18 mouse cellular contexts compared by ENCODE assay signal in the genomic region with DNA sequence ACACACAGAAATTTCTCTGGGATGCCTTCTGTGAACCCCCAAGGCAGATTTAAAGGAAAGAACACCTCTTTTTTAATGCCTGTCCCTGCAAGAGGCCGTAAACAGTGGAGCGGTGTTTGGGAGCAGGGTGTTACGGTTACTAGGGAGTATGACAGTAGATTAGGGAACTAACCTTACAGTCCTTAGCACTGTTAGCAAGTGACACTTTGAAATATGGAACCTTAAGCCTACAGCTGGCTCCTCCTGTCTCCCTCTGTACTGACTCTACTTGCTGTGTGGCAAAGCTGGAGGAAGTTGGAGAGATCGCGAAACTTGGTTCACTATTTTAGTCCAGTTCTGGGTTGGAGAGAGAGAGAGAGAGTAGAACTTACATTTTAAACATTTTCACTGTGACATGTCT. TPM values are rescaled to one million over a fixed set of nuclear protein-coding genes. Genes with fewer than 3 reads are reported as not detected.
DNase-seq lines count a peak whose midpoint lies in the region; ATAC-seq and TF ChIP-seq lines count a peak whose summit lies in the region.
"Had no signal": no experiment of that assay in that cellular context is flagged by ENCODE, and none has a peak within 500 bp of the region (broad histone marks: within the 10 kb centered on the region; RNA-seq: fewer than 3 reads in every experiment).

No protein-coding gene starts in this region.

- intact Hi-C loops in heart, postnatal 36 days (cut with DNase I), result loop anchor here (5.0 kb wide), 1 partner anchor 35 kb away; no protein-coding TSS in a partner anchor
- intact Hi-C loops in left cerebral cortex, adult 2 months (cut with DNase I), result loop anchor here (5.0 kb wide), 1 partner anchor 65 kb away; no protein-coding TSS in a partner anchor
- intact Hi-C loops in left cerebral cortex, postnatal 10 days (cut with DNase I), result loop anchor here (5.0 kb wide), 1 partner anchor 100 kb away; no protein-coding TSS in a partner anchor

- H3K36me3 ChIP-seq in embryonic facial prominence, embryonic 15.5 days, result no peaks in the 10 kb centered on the region
- 0 out of 2 replicates have a peak, but pooled peaks cover 8% of the 10 kb centered on the region for H3K36me3 ChIP-seq in embryonic facial prominence, embryonic 10.5 days (replicated peaks)
- no peaks in the 10 kb centered on the region for H3K36me3 ChIP-seq in heart, embryonic 15.5 days
- H3K36me3 ChIP-seq in stomach, embryonic 16.5 days (ENCODE audit: control insufficient read depth, insufficient read depth, low read length), result no peaks in the 10 kb centered on the region
- H3K36me3 ChIP-seq in stomach, postnatal 0 days (ENCODE audit: control insufficient read depth, insufficient read depth, low read length), result no peaks in the 10 kb centered on the region
- H3K36me3 ChIP-seq: hindbrain, embryonic 12.5 days had no signal

- H3K27ac ChIP-seq in embryonic facial prominence, embryonic 15.5 days (replicated peaks), result peak overlapping the region; percentile 39
- H3K27ac ChIP-seq in embryonic facial prominence, embryonic 10.5 days (replicated peaks), result no peak overlapping the region
- no peak overlapping the region for H3K27ac ChIP-seq in heart, embryonic 15.5 days
- H3K27ac ChIP-seq in stomach, embryonic 16.5 days (ENCODE audit: low read length), result 0 out of 2 replicates have a peak overlapping the region, but pooled peaks have one; percentile 6
- no peak overlapping the region for H3K27ac ChIP-seq in stomach, postnatal 0 days (replicated peaks)
- no peak overlapping the region; the same call in 1 of the 2 replicates for H3K27ac ChIP-seq in left cerebral cortex, adult 2 months
- H3K27ac ChIP-seq: forebrain, embryonic 10.5 days; hindbrain, embryonic 12.5 days had no signal

- H3K4me3 ChIP-seq in embryonic facial prominence, embryonic 15.5 days (replicated peaks), result no peak overlapping the region
- no peak overlapping the region for H3K4me3 ChIP-seq in embryonic facial prominence, embryonic 10.5 days
- no peak overlapping the region for H3K4me3 ChIP-seq in heart, embryonic 15.5 days
- no peak overlapping the region for H3K4me3 ChIP-seq in stomach, embryonic 16.5 days (replicated peaks; ENCODE audit: low read length)
- no peak overlapping the region for H3K4me3 ChIP-seq in stomach, postnatal 0 days (ENCODE audit: low read depth, low read length)
- no peak overlapping the region for H3K4me3 ChIP-seq in left cerebral cortex, adult 2 months
- H3K4me3 ChIP-seq: forebrain, embryonic 10.5 days; hindbrain, embryonic 12.5 days had no signal

- ATAC-seq in embryonic facial prominence, embryonic 15.5 days (ENCODE audit: insufficient number of reproducible peaks, low FRiP score, low TSS enrichment, low read depth), result no peak
- no peak for ATAC-seq in heart, embryonic 15.5 days (replicated peaks; ENCODE audit: insufficient number of reproducible peaks, insufficient read depth, low FRiP score, low read depth)
- ATAC-seq in stomach, embryonic 16.5 days (ENCODE audit: insufficient read depth, low FRiP score), result no peak
- ATAC-seq in stomach, postnatal 0 days (ENCODE audit: low FRiP score, low TSS enrichment), result no peak
- ATAC-seq: inflammation-experienced regulatory T-cells, adult 6 months had no signal

- H3K4me1 ChIP-seq in embryonic facial prominence, embryonic 15.5 days, result peaks cover 16% of the 10 kb centered on the region
- peaks cover 18% of the 10 kb centered on the region for H3K4me1 ChIP-seq in embryonic facial prominence, embryonic 10.5 days
- H3K4me1 ChIP-seq in heart, embryonic 15.5 days (replicated peaks), result peaks cover 34% of the 10 kb centered on the region
- peaks cover 8% of the 10 kb centered on the region for H3K4me1 ChIP-seq in stomach, embryonic 16.5 days (ENCODE audit: control insufficient read depth, insufficient read depth, low read length)
- H3K4me1 ChIP-seq in stomach, postnatal 0 days (replicated peaks; ENCODE audit: control insufficient read depth, insufficient read depth), result no peaks in the 10 kb centered on the region

- no peaks in the 10 kb centered on the region for H3K9me3 ChIP-seq in embryonic facial prominence, embryonic 15.5 days (replicated peaks)
- no peaks in the 10 kb centered on the region for H3K9me3 ChIP-seq in embryonic facial prominence, embryonic 10.5 days
- no peaks in the 10 kb centered on the region for H3K9me3 ChIP-seq in heart, embryonic 15.5 days (replicated peaks)
- no peaks in the 10 kb centered on the region for H3K9me3 ChIP-seq in stomach, embryonic 16.5 days (replicated peaks; ENCODE audit: control insufficient read depth, low read length)
- no peaks in the 10 kb centered on the region for H3K9me3 ChIP-seq in stomach, postnatal 0 days (ENCODE audit: control insufficient read depth, low read length)
- H3K9me3 ChIP-seq: forebrain, embryonic 10.5 days; hindbrain, embryonic 12.5 days had no signal

- H3K4me2 ChIP-seq in embryonic facial prominence, embryonic 15.5 days (replicated peaks), result no peak overlapping the region
- H3K4me2 ChIP-seq in heart, embryonic 15.5 days, result 0 out of 2 replicates have a peak overlapping the region, but pooled peaks have one; percentile 3
- no peak overlapping the region for H3K4me2 ChIP-seq in stomach, embryonic 16.5 days (ENCODE audit: low read depth, low read length)
- H3K4me2 ChIP-seq in stomach, postnatal 0 days (replicated peaks; ENCODE audit: low read depth), result no peak overlapping the region
- H3K4me2 ChIP-seq: hindbrain, embryonic 12.5 days had no signal

- TF ChIP-seq EP300 in stomach, postnatal 0 days (optimal IDR thresholded peaks at IDR 0.05), result no peak

- no peak for TF ChIP-seq CTCF in stomach, postnatal 0 days (IDR thresholded peaks at IDR 0.05; ENCODE audit: low read depth)
- no peak for TF ChIP-seq CTCF in left cerebral cortex, adult 2 months (IDR thresholded peaks at IDR 0.05)

- WGBS in embryonic facial prominence, embryonic 15.5 days, result 88% methylated on average over 5 of the region's 5 CpGs
- 94% methylated on average over 5 of the region's 5 CpGs for WGBS in embryonic facial prominence, embryonic 10.5 days
- WGBS in heart, embryonic 15.5 days, result 79% methylated on average over 5 of the region's 5 CpGs
- 76% methylated on average over 5 of the region's 5 CpGs for WGBS in stomach, embryonic 16.5 days
- WGBS in stomach, postnatal 0 days, result 65% methylated on average over 5 of the region's 5 CpGs

- H3K27me3 ChIP-seq in embryonic facial prominence, embryonic 15.5 days, result no peaks in the 10 kb centered on the region
- H3K27me3 ChIP-seq in embryonic facial prominence, embryonic 10.5 days (replicated peaks; ENCODE audit: low read depth, poor library complexity, severe bottlenecking), result no peaks in the 10 kb centered on the region
- H3K27me3 ChIP-seq in heart, embryonic 15.5 days, result no peaks in the 10 kb centered on the region
- no peaks in the 10 kb centered on the region for H3K27me3 ChIP-seq in stomach, embryonic 16.5 days (ENCODE audit: control insufficient read depth, insufficient read depth, low read length)
- no peaks in the 10 kb centered on the region for H3K27me3 ChIP-seq in stomach, postnatal 0 days (ENCODE audit: control insufficient read depth, insufficient read depth, low read length)
- H3K27me3 ChIP-seq: hindbrain, embryonic 12.5 days had no signal

- DNase-seq in embryonic facial prominence, embryonic 10.5 days (ENCODE audit: low spot score), result no peak
- DNase-seq in heart, postnatal 36 days, result no peak
- no peak for DNase-seq in stomach, postnatal 0 days (ENCODE audit: low spot score)
- no peak for DNase-seq in left cerebral cortex, adult 2 months (ENCODE audit: extremely low spot score in 1 of 2, low spot score in 2 of 2)
- no peak for DNase-seq in left cerebral cortex, postnatal 10 days (ENCODE audit: extremely low spot score in 1 of 2, low spot score in 2 of 2)
- DNase-seq: adrenal gland, postnatal 10 days; cerebellum, adult 8-10 months; kidney, adult 9 months; kidney, postnatal 4 days; liver; lung, postnatal 14 days; thymus, postnatal 25 days had no signal

- H3K9ac ChIP-seq in embryonic facial prominence, embryonic 15.5 days, result no peak overlapping the region
- no peak overlapping the region for H3K9ac ChIP-seq in heart, embryonic 15.5 days
- no peak overlapping the region for H3K9ac ChIP-seq in stomach, embryonic 16.5 days (ENCODE audit: low read length)
- H3K9ac ChIP-seq in stomach, postnatal 0 days (ENCODE audit: low read length), result no peak overlapping the region
- H3K9ac ChIP-seq: hindbrain, embryonic 12.5 days had no signal

RNA-seq across cellular contexts. Expression of gene Snrk, which starts 5.0 kb away (rescaled TPM):
- polyA plus RNA-seq in embryonic facial prominence, embryonic 15.5 days (2015; fragmentation: Nextera tagmentation; extraction: Ambion mirVana), result 61.5 and 63.1 TPM in 2 replicates
- 33.2 and 34.8 TPM in 2 replicates for polyA plus RNA-seq in embryonic facial prominence, embryonic 10.5 days (2016; fragmentation: Nextera tagmentation; extraction: Ambion mirVana)
- polyA plus RNA-seq in heart, embryonic 15.5 days (2015; fragmentation: Nextera tagmentation; extraction: Ambion mirVana), result 47.3 and 49.9 TPM in 2 replicates
- 100 to 1,000 TPM; 130 to 150 TPM for total RNA-seq in heart, postnatal 36 days (2021)
- 46.7 and 52.9 TPM in 2 replicates for polyA plus RNA-seq in stomach, embryonic 16.5 days (2015; fragmentation: Nextera tagmentation; extraction: Ambion mirVana)
- polyA plus RNA-seq in stomach, postnatal 0 days (2015; fragmentation: Nextera tagmentation; extraction: Ambion mirVana), result 34.0 and 38.2 TPM in 2 replicates
- total RNA-seq in left cerebral cortex, adult 2 months (2021), result 100 to 1,000 TPM; 113 to 129 TPM
- total RNA-seq in left cerebral cortex, postnatal 10 days (2021), result 100 to 1,000 TPM; 111 to 118 TPM

Comparison
In these comparisons a context has a peak if more than half of its experiments do, and no peak if none do; other contexts are left out.
1. H3K27ac ChIP-seq: peak in embryonic facial prominence, embryonic 15.5 days (single experiment) and stomach, embryonic 16.5 days (single experiment); none in embryonic facial prominence, embryonic 10.5 days (single experiment), heart, embryonic 15.5 days (single experiment), stomach, postnatal 0 days (single experiment) and left cerebral cortex, adult 2 months (single experiment).